Mouse (Mus musculus): Measurements from ENCODE around the gene Tmem141.

Gene Tmem141

GRCm38 (mm10) chr2:25607761-25608622, 13.8 kb downstream of the Tmem141 start, which contains the start of gene Rabl6:
Gene Rabl6, minus strand, starts transcription at chr2:25608521.
- peak; percentile 76 for DNase-seq (ENCODE audit: low spot score)

GRCm38 (mm10) chr2:25602526-25602925, 19.3 kb downstream of the Tmem141 start:
- DNase-seq (ENCODE audit: low spot score), result no peak

GRCm38 (mm10) chr2:25600037-25600436, 21.8 kb downstream of the Tmem141 start:
- DNase-seq (ENCODE audit: low spot score), result no peak

GRCm38 (mm10) chr2:25598749-25599148, 23.1 kb downstream of the Tmem141 start:
- DNase-seq (ENCODE audit: low spot score), result no peak

- no peak for DNase-seq (ENCODE audit: low spot score)
These were observed 24.9 kb downstream of the Tmem141 start for GRCm38 (mm10) chr2:25596765-25597510.

- DNase-seq (ENCODE audit: low spot score), result no peak
These were observed 29.9 kb downstream of the Tmem141 start for GRCm38 (mm10) chr2:25591863-25592262.

GRCm38 (mm10) chr2:25588227-25588907, 33.4 kb downstream of the Tmem141 start:
- no peak for DNase-seq (ENCODE audit: low spot score)

GRCm38 (mm10) chr2:25587290-25587689, 34.5 kb downstream of the Tmem141 start:
- no peak for DNase-seq (ENCODE audit: low spot score)

GRCm38 (mm10) chr2:25585601-25586000, 36.2 kb downstream of the Tmem141 start:
- DNase-seq (ENCODE audit: low spot score), result no peak

GRCm38 (mm10) chr2:25584856-25585255, 36.9 kb downstream of the Tmem141 start:
- DNase-seq (ENCODE audit: low spot score), result no peak

- DNase-seq (ENCODE audit: low spot score), result no peak
These were observed 37.7 kb downstream of the Tmem141 start for GRCm38 (mm10) chr2:25584152-25584551.

GRCm38 (mm10) chr2:25583571-25583970, 38.2 kb downstream of the Tmem141 start:
- no peak for DNase-seq (ENCODE audit: low spot score)

GRCm38 (mm10) chr2:25583120-25583481, 38.7 kb downstream of the Tmem141 start:
- DNase-seq (ENCODE audit: low spot score), result no peak

- DNase-seq (ENCODE audit: low spot score), result no peak
These were observed 39.2 kb downstream of the Tmem141 start for GRCm38 (mm10) chr2:25582466-25583119.

GRCm38 (mm10) chr2:25581901-25582301, 39.9 kb downstream of the Tmem141 start:
- no peak for DNase-seq (ENCODE audit: low spot score)

- no peak for DNase-seq (ENCODE audit: low spot score)
These were observed 40.4 kb downstream of the Tmem141 start, which contains the start of gene Ajm1 for GRCm38 (mm10) chr2:25581294-25581864. Gene Ajm1, minus strand, starts transcription at chr2:25581757.

GRCm38 (mm10) chr2:25580621-25581101, 41.1 kb downstream of the Tmem141 start:
- DNase-seq (ENCODE audit: low spot score), result no peak

- DNase-seq (ENCODE audit: low spot score), result no peak
These were observed 41.9 kb downstream of the Tmem141 start for GRCm38 (mm10) chr2:25579737-25580460.

GRCm38 (mm10) chr2:25578796-25579736, 42.7 kb downstream of the Tmem141 start:
- DNase-seq (ENCODE audit: low spot score), result no peak

Data from ovary, postnatal 10 days (tissue).